Mouse (Mus musculus) intestine, embryonic 15.5 days (tissue): ENCODE data around the gene Hyal3. TPM values are rescaled to one million over a fixed set of nuclear protein-coding genes. Genes with fewer than 3 reads are reported as not detected.

Source experiments
- ATAC-seq: fragments of 200-750 bp; cut with Nextera tagmentation; 2 replicates; pipeline ENCODE4 v1.8.0; 2017; ENCODE audit warnings: moderate TSS enrichment, moderate library complexity
- H3K27ac ChIP-seq: fragments of 300-500 bp; sonication (generic); 2 replicates; pipeline ENCODE4 v1.5.1; 2015; ENCODE audit warnings: mild to moderate bottlenecking, inconsistent platforms
- H3K27me3 ChIP-seq: fragments of 300-500 bp; sonication (generic); replicated peaks from 2 replicates; pipeline ENCODE4 v1.6.1; 2015; ENCODE audit warnings: inconsistent platforms
- H3K36me3 ChIP-seq: fragments of 300-500 bp; sonication (generic); 2 replicates; pipeline ENCODE4 v1.6.1; 2015; ENCODE audit warnings: inconsistent platforms
- H3K4me1 ChIP-seq: fragments of 300-500 bp; sonication (generic); replicated peaks from 2 replicates; pipeline ENCODE4 v1.6.1; 2015; ENCODE audit warnings: inconsistent platforms
- H3K4me2 ChIP-seq: fragments of 300-500 bp; sonication (generic); replicated peaks from 2 replicates; pipeline ENCODE4 v1.6.1; 2015; ENCODE audit warnings: mild to moderate bottlenecking, inconsistent platforms
- H3K4me3 ChIP-seq: fragments of 300-500 bp; sonication (generic); replicated peaks from 2 replicates; pipeline ENCODE4 v1.5.1; 2015; ENCODE audit warnings: inconsistent platforms
- H3K9ac ChIP-seq: fragments of 300-500 bp; sonication (generic); 2 replicates; pipeline ENCODE4 v1.6.1; 2015; ENCODE audit warnings: inconsistent platforms
- H3K9me3 ChIP-seq: fragments of 300-500 bp; sonication (generic); 2 replicates; pipeline ENCODE4 v1.6.1; 2016; ENCODE audit warnings: inconsistent platforms
- WGBS: fragments of 180-500 bp; shearing (Covaris S2); methylation state at CpG from one replicate; pipeline ENCODE4 v1.1.7; 2015; 5-methylcytosine and 5-hydroxymethylcytosine counted together
- polyA plus RNA-seq: library from polyadenylated mRNA; unstranded; fragments of >200 nt; fragmentation: Nextera tagmentation; extraction: Ambion mirVana; gene quantifications from 2 replicates; pipeline ENCODE4 v1.2.1, GENCODE M21; 2015

Hyal3 gene
- polyA plus RNA-seq, 1 experiment from 2014 or later = 0.74 TPM

- no peak for ATAC-seq
- Histone ChIP-seq H3K9me3 (no peaks in the 10 kb centered on the region), H3K9ac (0 out of 2 replicates have a peak within 1 kb of the TSS, but pooled peaks have one; percentile 8), H3K4me1 (peaks cover 36% of the 10 kb centered on the region), H3K27me3 (no peaks in the 10 kb centered on the region), H3K27ac (no peak within 1 kb of the TSS; the same call in 1 of the 2 replicates), H3K36me3 (peaks cover 10% of the 10 kb centered on the region), H3K4me3 (no peak within 1 kb of the TSS), H3K4me2 (no peak within 1 kb of the TSS)
- 69% methylated on average over 3 of the region's 3 CpGs for WGBS
These were observed 2.0 kb upstream of the Hyal3 start, which contains the start of gene Naa80 for GRCm38 (mm10) chr9:107578587-107578986. Gene Naa80, plus strand, starts transcription at chr9:107578887.

DNA sequence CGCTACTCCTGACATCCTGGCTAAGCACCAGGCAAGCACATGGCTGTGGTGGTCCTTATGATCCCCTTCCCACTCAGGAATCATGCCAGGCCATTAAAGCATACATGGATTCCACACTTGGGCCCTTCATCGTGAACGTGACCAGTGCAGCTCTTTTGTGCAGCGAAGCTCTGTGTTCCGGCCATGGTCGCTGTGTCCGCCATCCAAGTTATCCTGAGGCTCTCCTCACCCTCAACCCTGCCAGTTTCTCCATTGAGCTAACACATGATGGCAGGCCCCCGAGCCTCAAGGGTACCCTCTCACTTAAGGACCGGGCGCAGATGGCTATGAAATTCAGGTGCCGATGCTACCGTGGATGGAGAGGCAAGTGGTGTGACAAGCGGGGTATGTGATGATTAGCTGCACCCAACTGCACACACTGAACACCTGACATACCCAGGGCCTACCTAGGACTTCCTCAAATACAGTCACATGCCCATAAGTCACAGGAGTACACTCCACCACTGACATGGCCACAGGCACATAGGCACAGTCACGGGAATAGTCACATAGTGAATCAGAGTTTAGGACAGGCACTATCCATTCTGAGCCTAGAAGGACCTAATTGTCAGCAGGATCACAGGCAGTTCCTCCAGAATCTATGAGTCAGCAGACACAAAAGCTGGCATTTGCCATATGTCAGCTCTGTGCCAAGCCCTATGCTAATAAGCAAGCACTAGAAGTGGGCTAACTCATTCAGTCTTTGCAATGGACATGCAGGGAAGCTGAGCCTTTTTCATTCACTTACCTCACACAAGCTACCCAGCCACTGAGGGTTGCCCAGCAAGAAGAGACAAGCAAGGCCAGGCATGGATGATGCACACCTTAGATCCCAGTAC is 1.4 kb upstream of the Hyal3 start:
- H3K4me2 ChIP-seq = no peak overlapping the region
- ATAC-seq = no peak
- no peak overlapping the region; the same call in 1 of the 2 replicates for H3K27ac ChIP-seq
- 96% methylated on average over 14 of the region's 14 CpGs for WGBS
- peaks cover 36% of the 10 kb centered on the region for H3K4me1 ChIP-seq
- no peaks in the 10 kb centered on the region for H3K9me3 ChIP-seq
- peaks cover 12% of the 10 kb centered on the region for H3K36me3 ChIP-seq
- no peak overlapping the region for H3K4me3 ChIP-seq
- no peak overlapping the region for H3K9ac ChIP-seq
- H3K27me3 ChIP-seq = no peaks in the 10 kb centered on the region

DNA sequence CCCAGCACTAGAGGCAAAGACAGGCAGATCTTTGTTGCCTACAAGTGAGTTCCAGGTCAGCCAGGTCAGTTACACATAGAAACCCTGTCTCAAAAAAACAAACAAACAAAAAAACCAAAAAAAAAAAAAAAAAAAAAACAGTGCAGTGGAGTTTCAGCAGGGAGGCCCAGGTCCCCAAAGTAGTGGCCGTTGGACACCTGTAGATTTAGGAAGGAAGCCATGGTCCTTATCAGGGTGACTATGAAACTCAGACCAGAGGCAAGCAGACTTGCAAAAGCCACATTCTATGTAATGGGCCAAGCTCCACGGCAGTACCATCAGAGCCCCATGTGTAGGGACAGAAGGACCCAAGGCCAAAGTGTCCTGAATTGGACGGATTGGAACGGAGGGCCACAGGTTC is 966 bp downstream of the Hyal3 start:
- ATAC-seq = no peak
- peak overlapping the region; percentile 57 for H3K4me3 ChIP-seq
- H3K27ac ChIP-seq = peak overlapping the region; percentile 90; the same call in 1 of the 2 replicates
- no peaks in the 10 kb centered on the region for H3K9me3 ChIP-seq
- H3K27me3 ChIP-seq = no peaks in the 10 kb centered on the region
- peak overlapping the region; percentile 86 for H3K4me2 ChIP-seq
- peaks cover 29% of the 10 kb centered on the region for H3K4me1 ChIP-seq
- H3K9ac ChIP-seq = peak overlapping the region; percentile 71
- WGBS = 70% methylated on average over 4 of the region's 4 CpGs
- peaks cover 9% of the 10 kb centered on the region for H3K36me3 ChIP-seq

GRCm38 (mm10) chr9:107582509-107583062 is 2.0 kb downstream of the Hyal3 start:
- H3K4me1 ChIP-seq = peaks cover 21% of the 10 kb centered on the region
- ATAC-seq = no peak
- WGBS = 86% methylated on average over 7 of the region's 7 CpGs
- H3K4me3 ChIP-seq = no peak overlapping the region
- H3K9me3 ChIP-seq = no peaks in the 10 kb centered on the region
- no peak overlapping the region for H3K27ac ChIP-seq
- no peaks in the 10 kb centered on the region for H3K27me3 ChIP-seq
- peak overlapping the region; percentile 6; the same call in 1 of the 2 replicates for H3K9ac ChIP-seq
- H3K36me3 ChIP-seq = peaks cover 9% of the 10 kb centered on the region
- no peak overlapping the region for H3K4me2 ChIP-seq

DNA sequence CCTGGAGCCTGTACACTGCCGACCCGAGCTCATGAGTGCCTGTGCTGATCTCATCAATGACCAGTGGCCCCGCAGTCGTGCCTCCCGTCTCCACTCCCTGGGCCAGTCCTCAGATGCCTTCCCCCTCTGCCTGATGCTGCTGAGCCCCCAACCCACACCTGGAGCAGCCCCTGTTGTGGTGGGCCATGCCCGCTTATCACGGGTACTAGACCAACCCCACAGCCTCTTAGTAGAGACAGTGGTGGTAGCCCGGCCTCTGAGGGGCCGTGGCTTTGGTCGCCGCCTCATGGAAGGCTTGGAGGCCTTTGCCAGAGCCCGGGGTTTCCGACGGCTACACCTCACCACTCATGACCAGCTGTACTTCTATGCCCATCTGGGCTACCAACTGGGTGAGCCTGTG is 2.6 kb downstream of the Hyal3 start:
- no peak overlapping the region for H3K4me3 ChIP-seq
- no peak for ATAC-seq
- WGBS = 92% methylated on average over 14 of the region's 14 CpGs
- no peaks in the 10 kb centered on the region for H3K9me3 ChIP-seq
- H3K27ac ChIP-seq = no peak overlapping the region
- H3K36me3 ChIP-seq = peaks cover 9% of the 10 kb centered on the region
- no peak overlapping the region for H3K4me2 ChIP-seq
- H3K9ac ChIP-seq = no peak overlapping the region
- H3K4me1 ChIP-seq = peaks cover 22% of the 10 kb centered on the region
- H3K27me3 ChIP-seq = no peaks in the 10 kb centered on the region

DNA sequence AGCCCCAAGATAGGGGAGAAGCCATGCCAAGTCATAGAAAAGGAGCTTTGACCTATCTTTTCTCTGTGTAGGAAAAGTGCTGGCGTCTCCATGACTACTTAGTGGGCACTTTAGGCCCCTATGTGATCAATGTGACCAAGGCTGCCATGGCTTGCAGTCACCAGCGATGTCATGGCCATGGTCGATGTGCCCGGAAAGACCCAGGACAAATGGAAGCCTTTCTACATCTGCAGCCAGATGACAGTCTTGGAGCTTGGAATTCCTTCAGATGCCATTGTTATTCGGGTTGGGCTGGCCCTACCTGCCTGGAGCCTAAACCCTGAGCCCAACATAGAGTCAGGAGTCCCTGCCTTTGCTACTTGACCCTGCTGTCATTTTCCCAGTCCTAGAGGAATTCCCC is 5.9 kb downstream of the Hyal3 start:
- no peaks in the 10 kb centered on the region for H3K9me3 ChIP-seq
- no peaks in the 10 kb centered on the region for H3K27me3 ChIP-seq
- peak overlapping the region; percentile 79 for H3K27ac ChIP-seq
- H3K4me2 ChIP-seq = no peak overlapping the region; the same call in 1 of the 2 replicates
- WGBS = 89% methylated on average over 5 of the region's 5 CpGs
- peaks cover 26% of the 10 kb centered on the region for H3K36me3 ChIP-seq
- no peak overlapping the region for H3K4me3 ChIP-seq
- ATAC-seq = no peak
- H3K4me1 ChIP-seq = peaks cover 38% of the 10 kb centered on the region
- H3K9ac ChIP-seq = no peak overlapping the region

- Histone ChIP-seq H3K36me3 (peaks cover 32% of the 10 kb centered on the region), H3K9me3 (no peaks in the 10 kb centered on the region), H3K27ac (peak within 1 kb of the TSS; percentile 79), H3K4me3 (peak within 1 kb of the TSS; percentile 74), H3K4me1 (peaks cover 31% of the 10 kb centered on the region), H3K4me2 (peak within 1 kb of the TSS; percentile 73), H3K9ac (peak within 1 kb of the TSS; percentile 63), H3K27me3 (no peaks in the 10 kb centered on the region)
- peak; percentile 97 for ATAC-seq
- 12% methylated on average over 46 of the region's 46 CpGs for WGBS
These were observed 6.6 kb downstream of the Hyal3 start, which contains the start of gene Ifrd2 for GRCm38 (mm10) chr9:107586974-107587832. Gene Ifrd2, plus strand, starts transcription at chr9:107587642.

- H3K4me3 ChIP-seq = peak overlapping the region; percentile 74
- no peaks in the 10 kb centered on the region for H3K27me3 ChIP-seq
- no peaks in the 10 kb centered on the region for H3K9me3 ChIP-seq
- H3K4me2 ChIP-seq = peak overlapping the region; percentile 73
- WGBS = 2% methylated on average over 33 of the region's 33 CpGs
- H3K9ac ChIP-seq = peak overlapping the region; percentile 63
- H3K36me3 ChIP-seq = peaks cover 37% of the 10 kb centered on the region
- H3K4me1 ChIP-seq = peaks cover 28% of the 10 kb centered on the region
- no peak for ATAC-seq
- H3K27ac ChIP-seq = peak overlapping the region; percentile 49; the same call in 1 of the 2 replicates
These were observed 7.4 kb downstream of the Hyal3 start for GRCm38 (mm10) chr9:107587833-107588639.

DNA sequence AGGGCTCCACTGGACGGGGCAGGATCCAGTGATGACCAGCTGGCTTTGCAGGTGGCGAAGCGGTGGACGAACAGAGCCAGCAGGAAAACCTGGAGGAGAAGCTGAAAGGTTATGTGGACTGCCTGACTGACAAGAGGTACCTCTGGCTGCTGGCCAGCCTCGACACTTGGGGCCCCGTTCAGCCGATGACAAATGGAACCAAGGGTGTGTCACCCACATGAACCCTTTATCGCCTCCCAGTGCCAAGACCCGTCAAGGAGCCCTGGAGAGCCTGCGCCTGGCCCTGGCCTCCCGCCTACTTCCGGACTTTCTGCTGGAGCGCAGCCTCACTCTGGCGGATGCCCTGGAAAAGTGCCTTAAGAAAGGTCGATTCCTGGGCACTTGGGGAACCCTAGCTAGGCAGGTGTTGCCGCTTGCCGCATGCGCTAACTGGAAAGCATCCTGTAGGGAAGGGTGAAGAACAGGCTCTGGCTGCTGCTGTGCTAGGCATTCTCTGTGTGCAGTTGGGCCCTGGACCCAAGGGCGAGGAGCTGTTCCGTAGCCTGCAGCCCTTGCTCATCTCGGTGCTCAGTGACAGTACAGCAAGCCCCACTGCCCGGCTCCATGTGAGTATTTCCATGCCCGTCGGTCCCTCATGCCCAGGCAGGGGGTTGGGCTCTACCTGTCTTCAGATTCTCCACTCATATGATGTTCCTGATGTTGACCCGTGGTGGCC is 9.6 kb downstream of the Hyal3 start:
- peak overlapping the region; percentile 73 for H3K4me2 ChIP-seq
- H3K4me1 ChIP-seq = peaks cover 28% of the 10 kb centered on the region
- H3K36me3 ChIP-seq = peaks cover 41% of the 10 kb centered on the region
- peak overlapping the region; percentile 17; the same call in 1 of the 2 replicates for H3K9ac ChIP-seq
- no peaks in the 10 kb centered on the region for H3K9me3 ChIP-seq
- 78% methylated on average over 25 of the region's 25 CpGs for WGBS
- peak overlapping the region; percentile 2; the same call in 1 of the 2 replicates for H3K4me3 ChIP-seq
- ATAC-seq = peak; percentile 6; the same call in 1 of the 2 replicates
- no peaks in the 10 kb centered on the region for H3K27me3 ChIP-seq
- peak overlapping the region; percentile 72 for H3K27ac ChIP-seq

- Histone ChIP-seq H3K4me2 (peak overlapping the region; percentile 73), H3K4me1 (peaks cover 28% of the 10 kb centered on the region), H3K27ac (peak overlapping the region; percentile 72), H3K9me3 (no peaks in the 10 kb centered on the region), H3K9ac (no peak overlapping the region), H3K27me3 (no peaks in the 10 kb centered on the region), H3K4me3 (peak overlapping the region; percentile 2; the same call in 1 of the 2 replicates), H3K36me3 (peaks cover 41% of the 10 kb centered on the region)
- no peak for ATAC-seq
- WGBS = 83% methylated on average over 6 of the region's 6 CpGs
These were observed 10.1 kb downstream of the Hyal3 start for GRCm38 (mm10) chr9:107590773-107591060.
